15 mouse cellular contexts compared by ENCODE assay signal in the genomic region with DNA sequence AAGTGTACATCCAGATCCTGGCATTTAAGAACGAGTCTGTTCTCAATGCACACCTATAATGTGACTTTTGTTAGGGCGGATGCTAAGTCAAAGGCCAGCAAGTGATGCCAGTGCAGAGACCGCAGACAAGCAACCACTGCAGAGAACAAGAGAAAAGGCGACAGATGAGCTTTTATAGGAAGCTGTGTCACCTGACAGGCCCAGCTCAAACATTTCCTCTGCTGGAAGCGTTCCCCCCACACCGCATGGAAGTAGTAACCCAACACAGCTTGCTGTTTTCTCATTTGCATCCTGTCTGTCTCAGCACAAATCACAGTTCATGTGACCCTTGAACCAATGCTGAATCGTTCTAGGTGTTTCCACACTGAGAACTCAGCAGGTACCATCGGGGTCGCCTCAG. TPM values are rescaled to one million over a fixed set of nuclear protein-coding genes. Genes with fewer than 3 reads are reported as not detected.
A peak's percentile ranks its signal among the peaks of the same experiment; 100 is the strongest.
DNase-seq lines count a peak whose midpoint lies in the region; ATAC-seq and TF ChIP-seq lines count a peak whose summit lies in the region.
"Had no signal": no experiment of that assay in that cellular context is flagged by ENCODE, and none has a peak within 500 bp of the region (broad histone marks: within the 10 kb centered on the region; RNA-seq: fewer than 3 reads in every experiment).

No protein-coding gene starts in this region.

- no peak overlapping the region for H3K4me3 ChIP-seq in gastrocnemius, adult 2 months
- H3K4me3 ChIP-seq in neural tube, embryonic 14.5 days (ENCODE audit: low read depth, low read length): no peak overlapping the region
- no peak overlapping the region for H3K4me3 ChIP-seq in neural tube, embryonic 15.5 days (replicated peaks)
- no peak overlapping the region for H3K4me3 ChIP-seq in hindbrain, embryonic 12.5 days
- H3K4me3 ChIP-seq: embryonic facial prominence, embryonic 13.5 days; forebrain, embryonic 15.5 days; heart, embryonic 15.5 days; liver, embryonic 13.5 days had no signal

- ATAC-seq in neural tube, embryonic 14.5 days (ENCODE audit: low read depth): peak; percentile 52; the same call in 1 of the 2 replicates
- peak; percentile 11; the same call in 1 of the 2 replicates for ATAC-seq in neural tube, embryonic 15.5 days (ENCODE audit: low FRiP score)
- no peak for ATAC-seq in hindbrain, embryonic 12.5 days (ENCODE audit: low FRiP score)
- ATAC-seq: forebrain, embryonic 15.5 days had no signal

- TF ChIP-seq CTCF in gastrocnemius, adult 2 months (IDR thresholded peaks at IDR 0.05): no peak

- WGBS in neural tube, embryonic 14.5 days: 61% methylated on average over 9 of the region's 9 CpGs
- 54% methylated on average over 9 of the region's 9 CpGs for WGBS in neural tube, embryonic 15.5 days
- WGBS in hindbrain, embryonic 12.5 days: 56% methylated on average over 9 of the region's 9 CpGs

- H3K4me2 ChIP-seq in neural tube, embryonic 14.5 days (ENCODE audit: low read depth, low read length): no peak overlapping the region
- no peak overlapping the region for H3K4me2 ChIP-seq in neural tube, embryonic 15.5 days
- H3K4me2 ChIP-seq in hindbrain, embryonic 12.5 days (replicated peaks): no peak overlapping the region
- H3K4me2 ChIP-seq: embryonic facial prominence, embryonic 13.5 days; forebrain, embryonic 15.5 days; heart, embryonic 15.5 days; liver, embryonic 13.5 days had no signal

- intact Hi-C loops in gastrocnemius, adult 2 months (cut with DNase I): no loop called here

- H3K9me3 ChIP-seq in neural tube, embryonic 14.5 days (ENCODE audit: control insufficient read depth, low read length): no peaks in the 10 kb centered on the region
- H3K9me3 ChIP-seq in neural tube, embryonic 15.5 days (replicated peaks): no peaks in the 10 kb centered on the region
- no peaks in the 10 kb centered on the region for H3K9me3 ChIP-seq in hindbrain, embryonic 12.5 days (replicated peaks)
- H3K9me3 ChIP-seq: embryonic facial prominence, embryonic 13.5 days; forebrain, embryonic 15.5 days; heart, embryonic 15.5 days; liver, embryonic 13.5 days had no signal

- H3K27me3 ChIP-seq in neural tube, embryonic 14.5 days (ENCODE audit: control insufficient read depth, insufficient read depth, low read length): no peaks in the 10 kb centered on the region
- H3K27me3 ChIP-seq in neural tube, embryonic 15.5 days (replicated peaks): no peaks in the 10 kb centered on the region
- no peaks in the 10 kb centered on the region for H3K27me3 ChIP-seq in hindbrain, embryonic 12.5 days
- H3K27me3 ChIP-seq: embryonic facial prominence, embryonic 13.5 days; forebrain, embryonic 15.5 days; heart, embryonic 15.5 days; liver, embryonic 13.5 days had no signal

- peaks cover 13% of the 10 kb centered on the region; the same call in 1 of the 2 replicates for H3K4me1 ChIP-seq in neural tube, embryonic 14.5 days (ENCODE audit: control insufficient read depth, insufficient read depth, low read length)
- H3K4me1 ChIP-seq in neural tube, embryonic 15.5 days: peaks cover 32% of the 10 kb centered on the region
- H3K4me1 ChIP-seq in hindbrain, embryonic 12.5 days: peaks cover 53% of the 10 kb centered on the region
- H3K4me1 ChIP-seq: liver, embryonic 13.5 days had no signal

- H3K27ac ChIP-seq in gastrocnemius, adult 2 months: peak overlapping the region; percentile 46; the same call in 1 of the 2 replicates
- no peak overlapping the region for H3K27ac ChIP-seq in neural tube, embryonic 14.5 days (ENCODE audit: low read depth, low read length)
- H3K27ac ChIP-seq in neural tube, embryonic 15.5 days (replicated peaks): no peak overlapping the region
- H3K27ac ChIP-seq in hindbrain, embryonic 12.5 days: no peak overlapping the region
- H3K27ac ChIP-seq: embryonic facial prominence, embryonic 13.5 days; forebrain, embryonic 15.5 days; heart, embryonic 15.5 days; liver, embryonic 13.5 days had no signal

- no peaks in the 10 kb centered on the region for H3K36me3 ChIP-seq in neural tube, embryonic 14.5 days (ENCODE audit: control insufficient read depth, insufficient read depth, low read length)
- H3K36me3 ChIP-seq in neural tube, embryonic 15.5 days: no peaks in the 10 kb centered on the region
- H3K36me3 ChIP-seq in hindbrain, embryonic 12.5 days: no peaks in the 10 kb centered on the region
- H3K36me3 ChIP-seq: embryonic facial prominence, embryonic 13.5 days; forebrain, embryonic 15.5 days; heart, embryonic 15.5 days; liver, embryonic 13.5 days had no signal

- no peak for DNase-seq in gastrocnemius, adult 2 months
- DNase-seq in gastrocnemius, postnatal 4 days (ENCODE audit: low spot score in 2 of 2): no peak
- no peak for DNase-seq in neural tube, embryonic 10.5 days (ENCODE audit: extremely low spot score, low spot score)
- no peak for DNase-seq in frontal cortex, adult 2 months (ENCODE audit: extremely low spot score in 1 of 2, low spot score in 1 of 2)
- DNase-seq in adrenal gland, postnatal 4 days (ENCODE audit: low spot score in 2 of 2): no peak
- DNase-seq: gastrocnemius, postnatal 25 days; liver, embryonic 13.5 days; lung, postnatal 14 days; midbrain, embryonic 14.5 days had no signal

- H3K9ac ChIP-seq in neural tube, embryonic 14.5 days (replicated peaks; ENCODE audit: low read depth, low read length): no peak overlapping the region
- H3K9ac ChIP-seq in neural tube, embryonic 15.5 days (replicated peaks): no peak overlapping the region
- H3K9ac ChIP-seq in hindbrain, embryonic 12.5 days: no peak overlapping the region
- H3K9ac ChIP-seq: embryonic facial prominence, embryonic 13.5 days; forebrain, embryonic 15.5 days; heart, embryonic 15.5 days; liver, embryonic 13.5 days had no signal

RNA-seq across cellular contexts. Expression of a gene that starts 51.8 kb away (rescaled TPM):
- total RNA-seq in gastrocnemius, adult 2 months (2021): 10 to 100 TPM; 66.2 to 72.2 TPM
- 10 to 100 TPM; 68.5 to 84.0 TPM for total RNA-seq in gastrocnemius, postnatal 4 days (2021)
- polyA plus RNA-seq in neural tube, embryonic 14.5 days (2014; fragmentation: Nextera tagmentation; extraction: Ambion mirVana): 29.1 and 30.2 TPM in 2 replicates
- 35.7 and 37.1 TPM in 2 replicates for polyA plus RNA-seq in neural tube, embryonic 15.5 days (2015; fragmentation: Nextera tagmentation; extraction: Ambion mirVana)
- 25.1 and 26.6 TPM in 2 replicates for polyA plus RNA-seq in frontal cortex, adult 2 months (2012; rRNA removed)
- 10 to 100 TPM; 82.4 to 91.7 TPM for total RNA-seq in adrenal gland, postnatal 4 days (2021)
- 51.0 and 58.8 TPM in 2 replicates for polyA plus RNA-seq in hindbrain, embryonic 12.5 days (2016; fragmentation: Nextera tagmentation; extraction: Ambion mirVana)
